Mouse (Mus musculus) spleen, adult 2 months (tissue): ENCODE results near the gene Tubgcp2.

Experiments
- CTCF ChIP-seq: fragments of 200-500 bp; IDR thresholded peaks from 2 replicates; pipeline ENCODE4 v1.5.1; 2011; ENCODE audit warnings: mild to moderate bottlenecking, inconsistent platforms; ENCODE audit not compliant: insufficient read depth, insufficient read length, insufficient replicate concordance; ENCODE audit errors: extremely low read depth
- POLR2A ChIP-seq: fragments of 200-500 bp; IDR thresholded peaks from 2 replicates; pipeline ENCODE4 v1.6.1; 2011; ENCODE audit warnings: low read depth, low read length, inconsistent platforms

- TF ChIP-seq CTCF (no peak), POLR2A (no peak)
These were observed 28.7 kb downstream of the Tubgcp2 start for GRCm38 (mm10) chr7:140007781-140008180.
